Mouse (Mus musculus) midbrain, embryonic 14.5 days (tissue): ENCODE data around the gene Cux2. TPM values are rescaled to one million over a fixed set of nuclear protein-coding genes. Genes with fewer than 3 reads are reported as not detected.

Source experiments
- ATAC-seq: fragments of 200-750 bp; cut with Nextera tagmentation; 2 replicates; pipeline ENCODE4 v1.8.0; 2017; ENCODE audit warnings: moderate number of reproducible peaks, moderate library complexity; ENCODE audit not compliant: low FRiP score, low TSS enrichment
- DNase-seq: peaks from one replicate; pipeline ENCODE4 v3.0.0-alpha.2; 2015
- H3K27ac ChIP-seq: fragments of 300-500 bp; sonication (generic); replicated peaks from 2 replicates; pipeline ENCODE4 v1.5.1; 2014; ENCODE audit warnings: mild to moderate bottlenecking, low read depth, low read length, moderate library complexity
- H3K27me3 ChIP-seq: fragments of 300-500 bp; sonication (generic); 2 replicates; pipeline ENCODE4 v1.6.1; 2014; ENCODE audit warnings: low read length, control low read depth, mixed read lengths; ENCODE audit not compliant: control insufficient read depth, insufficient read depth
- H3K36me3 ChIP-seq: fragments of 300-500 bp; sonication (generic); 2 replicates; pipeline ENCODE4 v1.6.1; 2014; ENCODE audit warnings: low read length, control low read depth; ENCODE audit not compliant: control insufficient read depth, insufficient read depth
- H3K4me1 ChIP-seq: fragments of 300-500 bp; sonication (generic); 2 replicates; pipeline ENCODE4 v1.6.1; 2014; ENCODE audit warnings: mild to moderate bottlenecking, antibody characterized with exemption, low read length, control low read depth; ENCODE audit not compliant: control insufficient read depth, insufficient read depth
- H3K4me2 ChIP-seq: fragments of 300-500 bp; sonication (generic); 2 replicates; pipeline ENCODE4 v1.6.1; 2014; ENCODE audit warnings: mild to moderate bottlenecking, low read length, moderate library complexity
- H3K4me3 ChIP-seq: fragments of 300-500 bp; sonication (generic); replicated peaks from 2 replicates; pipeline ENCODE4 v1.5.1; 2014; ENCODE audit warnings: low read depth, low read length
- H3K9ac ChIP-seq: fragments of 300-500 bp; sonication (generic); replicated peaks from 2 replicates; pipeline ENCODE4 v1.6.1; 2014; ENCODE audit warnings: mild to moderate bottlenecking, low read length, moderate library complexity
- H3K9me3 ChIP-seq: fragments of 300-500 bp; sonication (generic); 2 replicates; pipeline ENCODE4 v1.6.1; 2016; ENCODE audit warnings: low read length, control low read depth, mixed read lengths; ENCODE audit not compliant: control insufficient read depth
- WGBS: fragments of 180-500 bp; shearing (Covaris S2); extraction: QIAGEN DNeasy Blood & Tissue Kit; methylation state at CpG from one replicate; pipeline ENCODE4 v1.1.7; 2014; 5-methylcytosine and 5-hydroxymethylcytosine counted together
- polyA plus RNA-seq: library from polyadenylated mRNA; unstranded; fragments of >200 nt; fragmentation: Nextera tagmentation; extraction: Ambion mirVana; gene quantifications from 2 replicates; pipeline ENCODE4 v1.2.1, GENCODE M21; 2014

Gene Cux2
- polyA plus RNA-seq, 1 experiment from 2014 or later, result 28.8 TPM

GRCm38 (mm10) chr5:121961256-121961655 lies 88.6 kb downstream of the Cux2 start:
- H3K4me1 ChIP-seq, result peaks cover 19% of the 10 kb centered on the region
- ATAC-seq, result no peak
- no peak for DNase-seq

GRCm38 (mm10) chr5:121959688-121960087 lies 90.2 kb downstream of the Cux2 start:
- H3K4me2 ChIP-seq, result no peak overlapping the region
- no peak overlapping the region for H3K27ac ChIP-seq
- 62% methylated on average over 10 of the region's 10 CpGs for WGBS
- no peaks in the 10 kb centered on the region for H3K36me3 ChIP-seq
- H3K27me3 ChIP-seq, result no peaks in the 10 kb centered on the region
- H3K9me3 ChIP-seq, result no peaks in the 10 kb centered on the region
- H3K4me1 ChIP-seq, result peaks cover 9% of the 10 kb centered on the region
- DNase-seq (peak; percentile 56), ATAC-seq (no peak)
- H3K4me3 ChIP-seq, result no peak overlapping the region
- no peak overlapping the region for H3K9ac ChIP-seq

More at GRCm38 (mm10) chr5:121961256-121961655, 88.6 kb downstream of the Cux2 start:
- H3K27ac ChIP-seq, result no peak overlapping the region
- no peak overlapping the region for H3K9ac ChIP-seq
- H3K9me3 ChIP-seq, result no peaks in the 10 kb centered on the region
- H3K36me3 ChIP-seq, result no peaks in the 10 kb centered on the region
- 79% methylated on average over 8 of the region's 8 CpGs for WGBS
- no peak overlapping the region for H3K4me3 ChIP-seq
- H3K27me3 ChIP-seq, result no peaks in the 10 kb centered on the region
- no peak overlapping the region for H3K4me2 ChIP-seq

GRCm38 (mm10) chr5:121958551-121958950 lies 91.4 kb downstream of the Cux2 start:
- no peaks in the 10 kb centered on the region for H3K27me3 ChIP-seq
- no peak overlapping the region for H3K4me3 ChIP-seq
- H3K9ac ChIP-seq, result no peak overlapping the region
- ATAC-seq (no peak), DNase-seq (no peak)
- 80% methylated on average over 9 of the region's 9 CpGs for WGBS
- H3K36me3 ChIP-seq, result no peaks in the 10 kb centered on the region
- peaks cover 11% of the 10 kb centered on the region for H3K4me1 ChIP-seq
- H3K4me2 ChIP-seq, result no peak overlapping the region
- H3K27ac ChIP-seq, result no peak overlapping the region
- H3K9me3 ChIP-seq, result no peaks in the 10 kb centered on the region

- Histone ChIP-seq H3K27ac (no peak overlapping the region), H3K36me3 (no peaks in the 10 kb centered on the region), H3K9me3 (no peaks in the 10 kb centered on the region), H3K4me1 (peaks cover 11% of the 10 kb centered on the region), H3K4me3 (no peak overlapping the region), H3K9ac (no peak overlapping the region), H3K4me2 (no peak overlapping the region), H3K27me3 (no peaks in the 10 kb centered on the region)
- 87% methylated on average over 5 of the region's 5 CpGs for WGBS
- DNase-seq, result no peak
- no peak for ATAC-seq
These were observed 94.1 kb downstream of the Cux2 start for GRCm38 (mm10) chr5:121955806-121956205.

- ATAC-seq (no peak), DNase-seq (no peak)
- no peaks in the 10 kb centered on the region for H3K36me3 ChIP-seq
- H3K27me3 ChIP-seq, result no peaks in the 10 kb centered on the region
- H3K4me2 ChIP-seq, result no peak overlapping the region
- 72% methylated on average over 2 of the region's 2 CpGs for whole genome bisulfite sequencing
- H3K4me1 ChIP-seq, result peaks cover 33% of the 10 kb centered on the region
- H3K9ac ChIP-seq, result no peak overlapping the region
- no peaks in the 10 kb centered on the region for H3K9me3 ChIP-seq
- H3K4me3 ChIP-seq, result no peak overlapping the region
- 0 out of 2 replicates have a peak overlapping the region, but pooled peaks have one; percentile 91 for H3K27ac ChIP-seq
These were observed 99.7 kb downstream of the Cux2 start for GRCm38 (mm10) chr5:121950175-121950574.

GRCm38 (mm10) chr5:121949050-121949443 lies 100.9 kb downstream of the Cux2 start:
- Histone ChIP-seq H3K4me1 (peaks cover 27% of the 10 kb centered on the region), H3K27ac (peak overlapping the region; percentile 91), H3K27me3 (no peaks in the 10 kb centered on the region), H3K4me2 (peak overlapping the region; percentile 63), H3K4me3 (peak overlapping the region; percentile 30; the same call in 1 of the 2 replicates), H3K9ac (peak overlapping the region; percentile 55), H3K9me3 (no peaks in the 10 kb centered on the region), H3K36me3 (no peaks in the 10 kb centered on the region)
- DNase-seq, result no peak
- WGBS, result 7% methylated on average over 8 of the region's 8 CpGs
- ATAC-seq, result no peak

GRCm38 (mm10) chr5:121948302-121949049 lies 101.4 kb downstream of the Cux2 start:
- H3K4me3 ChIP-seq, result peak overlapping the region; percentile 30
- peak overlapping the region; percentile 63 for H3K4me2 ChIP-seq
- H3K36me3 ChIP-seq, result no peaks in the 10 kb centered on the region
- H3K27me3 ChIP-seq, result no peaks in the 10 kb centered on the region
- DNase-seq, result peak; percentile 92
- peak; percentile 69 for ATAC-seq
- H3K9ac ChIP-seq, result peak overlapping the region; percentile 55
- H3K9me3 ChIP-seq, result no peaks in the 10 kb centered on the region
- H3K4me1 ChIP-seq, result peaks cover 27% of the 10 kb centered on the region
- peak overlapping the region; percentile 91 for H3K27ac ChIP-seq
- 2% methylated on average over 44 of the region's 44 CpGs for WGBS

- no peaks in the 10 kb centered on the region for H3K9me3 ChIP-seq
- H3K27ac ChIP-seq, result peak overlapping the region; percentile 56; the same call in 1 of the 2 replicates
- H3K4me2 ChIP-seq, result no peak overlapping the region
- no peak overlapping the region; the same call in 1 of the 2 replicates for H3K9ac ChIP-seq
- no peak for ATAC-seq
- no peak overlapping the region for H3K4me3 ChIP-seq
- no peaks in the 10 kb centered on the region for H3K36me3 ChIP-seq
- no peak for DNase-seq
- 83% methylated on average over 7 of the region's 7 CpGs for WGBS
- no peaks in the 10 kb centered on the region for H3K27me3 ChIP-seq
- H3K4me1 ChIP-seq, result peaks cover 27% of the 10 kb centered on the region
These were observed 103.2 kb downstream of the Cux2 start for GRCm38 (mm10) chr5:121946657-121947245.

GRCm38 (mm10) chr5:121945819-121946218 lies 104.1 kb downstream of the Cux2 start:
- Histone ChIP-seq H3K27me3 (no peaks in the 10 kb centered on the region), H3K9me3 (no peaks in the 10 kb centered on the region), H3K4me1 (peaks cover 27% of the 10 kb centered on the region), H3K9ac (no peak overlapping the region), H3K27ac (no peak overlapping the region), H3K36me3 (no peaks in the 10 kb centered on the region), H3K4me2 (no peak overlapping the region), H3K4me3 (no peak overlapping the region)
- DNase-seq, result peak; percentile 79
- no peak for ATAC-seq
- WGBS, result 54% methylated on average over 6 of the region's 6 CpGs
